19 mouse cellular contexts compared by ENCODE assay signal in genomic region chr8:94392648-94393047, GRCm38 (mm10). TPM values are rescaled to one million over a fixed set of nuclear protein-coding genes. Genes with fewer than 3 reads are reported as not detected.
DNase-seq lines count a peak whose midpoint lies in the region; ATAC-seq and TF ChIP-seq lines count a peak whose summit lies in the region.
"Had no signal": no experiment of that assay in that cellular context is flagged by ENCODE, and none has a peak within 500 bp of the region (broad histone marks: within the 10 kb centered on the region; RNA-seq: fewer than 3 reads in every experiment).

No protein-coding gene starts in this region.

- H3K36me3 ChIP-seq in heart, embryonic 11.5 days (ENCODE audit: control insufficient read depth, insufficient read depth, low read length), result peaks cover 46% of the 10 kb centered on the region
- peaks cover 79% of the 10 kb centered on the region for H3K36me3 ChIP-seq in kidney, embryonic 15.5 days
- H3K36me3 ChIP-seq in MEL (ENCODE audit: control insufficient read depth in 1 of 2, insufficient read depth in 2 of 2, low read length in 2 of 2), result peaks cover 21 to 43% of the 10 kb centered on the region in 2 experiments
- peaks cover 70% of the 10 kb centered on the region for H3K36me3 ChIP-seq in heart, postnatal 0 days (replicated peaks; ENCODE audit: control insufficient read depth, insufficient read depth, low read length)
- H3K36me3 ChIP-seq in hindbrain, embryonic 14.5 days (replicated peaks; ENCODE audit: control insufficient read depth, insufficient read depth), result peaks cover 71% of the 10 kb centered on the region

- WGBS in heart, embryonic 11.5 days (ENCODE audit: insufficient replicate concordance), result 27% methylated on average over 6 of the region's 6 CpGs
- WGBS in kidney, embryonic 15.5 days, result 68% methylated on average over 6 of the region's 6 CpGs
- WGBS in heart, postnatal 0 days, result 22% methylated on average over 6 of the region's 6 CpGs
- WGBS in hindbrain, embryonic 14.5 days, result 84% methylated on average over 6 of the region's 6 CpGs

- peaks cover 18% of the 10 kb centered on the region for H3K79me2 ChIP-seq in MEL (ENCODE audit: control insufficient read depth, insufficient read depth, low read length, poor library complexity)

- no peak for DNase-seq in heart, postnatal 36 days
- DNase-seq in kidney, adult 9 months, result peak; percentile 49
- DNase-seq in MEL (ENCODE audit: low read depth, low spot score), result no peak
- peak; percentile 74 for DNase-seq in heart, postnatal 0 days (ENCODE audit: low spot score)
- DNase-seq in cerebellum, adult 11 months, result no peak
- DNase-seq in hindbrain, embryonic 14.5 days (ENCODE audit: low spot score), result no peak
- DNase-seq: layer of hippocampus, postnatal 36 days; thymus, postnatal 25 days had no signal

- peaks cover 15% of the 10 kb centered on the region; the same call in 1 of the 2 replicates for H3K4me1 ChIP-seq in heart, embryonic 11.5 days (ENCODE audit: control insufficient read depth, insufficient read depth, low read length)
- peaks cover 8% of the 10 kb centered on the region for H3K4me1 ChIP-seq in kidney, embryonic 15.5 days
- H3K4me1 ChIP-seq in MEL (ENCODE audit: control insufficient read depth in 1 of 2, insufficient read depth in 2 of 2, low read length in 2 of 2), result peaks cover 4 to 6% of the 10 kb centered on the region in 2 experiments; a peak in 3 of 4 replicates
- no peaks in the 10 kb centered on the region for H3K4me1 ChIP-seq in heart, postnatal 0 days (ENCODE audit: control insufficient read depth, insufficient read depth)
- H3K4me1 ChIP-seq in hindbrain, embryonic 14.5 days (replicated peaks; ENCODE audit: control insufficient read depth, insufficient read depth, low read length), result peaks cover 9% of the 10 kb centered on the region

- no peaks in the 10 kb centered on the region for H3K9me3 ChIP-seq in heart, embryonic 11.5 days (replicated peaks; ENCODE audit: control insufficient read depth, low read length)
- no peaks in the 10 kb centered on the region for H3K9me3 ChIP-seq in kidney, embryonic 15.5 days (replicated peaks)
- no peaks in the 10 kb centered on the region for H3K9me3 ChIP-seq in MEL (replicated peaks; ENCODE audit: insufficient read depth, low read length)
- H3K9me3 ChIP-seq in heart, postnatal 0 days (replicated peaks; ENCODE audit: control insufficient read depth, low read length), result no peaks in the 10 kb centered on the region
- no peaks in the 10 kb centered on the region for H3K9me3 ChIP-seq in hindbrain, embryonic 14.5 days (ENCODE audit: control insufficient read depth, low read length)
- H3K9me3 ChIP-seq: intestine, embryonic 15.5 days; limb, embryonic 10.5 days; limb, embryonic 15.5 days; neural tube, embryonic 12.5 days had no signal

- ATAC-seq in heart, embryonic 11.5 days (replicated peaks; ENCODE audit: insufficient number of reproducible peaks, low FRiP score, low TSS enrichment), result no peak
- no peak for ATAC-seq in kidney, embryonic 15.5 days (replicated peaks; ENCODE audit: low FRiP score)
- ATAC-seq in heart, postnatal 0 days (ENCODE audit: insufficient read depth, low read depth), result peak; percentile 67
- no peak for ATAC-seq in hindbrain, embryonic 14.5 days (ENCODE audit: low FRiP score)
- ATAC-seq: activated CD4-positive, CD25-positive, alpha-beta regulatory T cell, adult 4 months; forebrain, embryonic 14.5 days; hindbrain, postnatal 0 days; intestine, embryonic 15.5 days; midbrain, embryonic 16.5 days had no signal

- TF ChIP-seq RAD21 in MEL (IDR thresholded peaks at IDR 0.05; ENCODE audit: low read depth, low read length), result no peak

- no peaks in the 10 kb centered on the region for H3K27me3 ChIP-seq in heart, embryonic 11.5 days (ENCODE audit: control insufficient read depth, insufficient read depth, low read length)
- H3K27me3 ChIP-seq in kidney, embryonic 15.5 days, result no peaks in the 10 kb centered on the region
- H3K27me3 ChIP-seq in MEL (ENCODE audit: control insufficient read depth in 1 of 2, insufficient read depth in 2 of 2, low read length in 2 of 2), result no peaks in the 10 kb centered on the region
- H3K27me3 ChIP-seq in heart, postnatal 0 days (ENCODE audit: control insufficient read depth, insufficient read depth, low read length), result no peaks in the 10 kb centered on the region
- H3K27me3 ChIP-seq in hindbrain, embryonic 14.5 days (ENCODE audit: control insufficient read depth, insufficient read depth, low read length), result no peaks in the 10 kb centered on the region
- H3K27me3 ChIP-seq: intestine, embryonic 15.5 days; limb, embryonic 15.5 days; neural tube, embryonic 12.5 days had no signal

- peak overlapping the region; percentile 22; the same call in 1 of the 2 replicates for H3K9ac ChIP-seq in heart, embryonic 11.5 days (ENCODE audit: low read depth, low read length)
- no peak overlapping the region for H3K9ac ChIP-seq in kidney, embryonic 15.5 days
- H3K9ac ChIP-seq in MEL (ENCODE audit: control insufficient read depth, low read depth, low read length, poor library complexity, severe bottlenecking), result no peak overlapping the region
- no peak overlapping the region for H3K9ac ChIP-seq in heart, postnatal 0 days (replicated peaks; ENCODE audit: low read depth, low read length)
- no peak overlapping the region for H3K9ac ChIP-seq in hindbrain, embryonic 14.5 days
- H3K9ac ChIP-seq: intestine, embryonic 15.5 days; limb, embryonic 15.5 days; neural tube, embryonic 12.5 days had no signal

- H3K4me2 ChIP-seq in heart, embryonic 11.5 days, result no peak overlapping the region
- no peak overlapping the region for H3K4me2 ChIP-seq in kidney, embryonic 15.5 days
- no peak overlapping the region for H3K4me2 ChIP-seq in heart, postnatal 0 days (ENCODE audit: low read depth, low read length)
- no peak overlapping the region for H3K4me2 ChIP-seq in hindbrain, embryonic 14.5 days (replicated peaks)
- H3K4me2 ChIP-seq: intestine, embryonic 15.5 days; limb, embryonic 15.5 days; midbrain, embryonic 11.5 days; neural tube, embryonic 12.5 days had no signal

- TF ChIP-seq POLR2A in MEL (IDR thresholded peaks at IDR 0.05; ENCODE audit: control insufficient read depth in 1 of 2, insufficient read depth in 1 of 2, low read depth in 1 of 2, low read length in 2 of 2, poor library complexity in 1 of 2), result no peak

- TF ChIP-seq EP300 in MEL (IDR thresholded peaks at IDR 0.05; ENCODE audit: low read depth in 1 of 2, low read length in 2 of 2), result no peak
- TF ChIP-seq EP300 in heart, postnatal 0 days (IDR thresholded peaks at IDR 0.05; ENCODE audit: low read depth), result no peak

- intact Hi-C loops in heart, postnatal 36 days (cut with DNase I), result no loop called here

- H3K4me3 ChIP-seq in heart, embryonic 11.5 days (ENCODE audit: low read depth, low read length), result no peak overlapping the region
- H3K4me3 ChIP-seq in kidney, embryonic 15.5 days (replicated peaks), result no peak overlapping the region
- no peak overlapping the region for H3K4me3 ChIP-seq in MEL (ENCODE audit: control insufficient read depth in 1 of 2, insufficient read depth in 1 of 2, low read depth in 2 of 2, low read length in 2 of 2)
- no peak overlapping the region for H3K4me3 ChIP-seq in heart, postnatal 0 days (ENCODE audit: low read depth, low read length)
- no peak overlapping the region for H3K4me3 ChIP-seq in hindbrain, embryonic 14.5 days (replicated peaks; ENCODE audit: low read length)
- H3K4me3 ChIP-seq: intestine, embryonic 15.5 days; limb, embryonic 10.5 days; limb, embryonic 15.5 days; neural tube, embryonic 12.5 days had no signal

- TF ChIP-seq CTCF in MEL (IDR thresholded peaks at IDR 0.05 in 2 of 3, conservative IDR thresholded peaks at IDR 0.05 in 1 of 3; ENCODE audit: control insufficient read depth in 1 of 3, insufficient read depth in 1 of 3, low read depth in 2 of 3, low read length in 3 of 3, poor library complexity in 1 of 3, severe bottlenecking in 1 of 3), result no peak
- no peak for TF ChIP-seq CTCF in heart, postnatal 0 days (IDR thresholded peaks at IDR 0.05; ENCODE audit: low read depth)

- H3K27ac ChIP-seq in heart, embryonic 11.5 days (ENCODE audit: low read depth, low read length), result 0 out of 2 replicates have a peak overlapping the region, but pooled peaks have one; percentile 50
- no peak overlapping the region for H3K27ac ChIP-seq in kidney, embryonic 15.5 days
- no peak overlapping the region for H3K27ac ChIP-seq in MEL (ENCODE audit: control insufficient read depth, low read depth, low read length)
- H3K27ac ChIP-seq in heart, postnatal 0 days (ENCODE audit: low read depth), result peak overlapping the region; percentile 53
- no peak overlapping the region for H3K27ac ChIP-seq in hindbrain, embryonic 14.5 days
- H3K27ac ChIP-seq: hindbrain, postnatal 0 days; intestine, embryonic 15.5 days; limb, embryonic 10.5 days; limb, embryonic 15.5 days; neural tube, embryonic 12.5 days had no signal

TF ChIP-seq in MEL, 35 proteins besides CTCF, POLR2A, EP300 and RAD21:
- no peak for TF ChIP-seq ETS1 (IDR thresholded peaks at IDR 0.05; ENCODE audit: low read depth, low read length)
- TF ChIP-seq SIN3A (IDR thresholded peaks at IDR 0.05; ENCODE audit: low read length), result 0 out of 2 replicates have a peak, but pooled peaks have one; percentile 23
TF ChIP-seq in MEL: peak in this region for 1.

RNA-seq across cellular contexts. Expression of gene Herpud1, which starts 6.4 kb away (rescaled TPM):
- polyA plus RNA-seq in heart, embryonic 11.5 days (2014; fragmentation: Nextera tagmentation; extraction: Ambion mirVana), result 80.5 and 84.1 TPM in 2 replicates
- 100 to 1,000 TPM; 281 to 377 TPM for total RNA-seq in heart, postnatal 36 days (2021)
- 66.7 and 70.0 TPM in 2 replicates for polyA plus RNA-seq in kidney, embryonic 15.5 days (2015; fragmentation: Nextera tagmentation; extraction: Ambion mirVana)
- total RNA-seq in MEL (2012; rRNA removed), result 66.9 and 90.6 TPM in 2 replicates
- polyA plus RNA-seq in MEL (2012; ENCODE audit: insufficient read depth in 1 of 2, insufficient read length in 2 of 2, low read depth in 1 of 2, low replicate concordance in 2 of 2, missing spikeins in 1 of 2), result 10 to 100 TPM in 1 of 2 experiments, not detected in 1; 66.1 TPM
- 177 and 179 TPM in 2 replicates for total RNA-seq in heart, postnatal 0 days (2014; rRNA removed; ENCODE audit: low replicate concordance)
- 131 and 159 TPM in 2 replicates for polyA plus RNA-seq in heart, postnatal 0 days (2015; fragmentation: Nextera tagmentation; extraction: Ambion mirVana)
- 66.6 and 79.8 TPM in 2 replicates for polyA plus RNA-seq in hindbrain, embryonic 14.5 days (2014; fragmentation: Nextera tagmentation; extraction: Ambion mirVana)

RNA-seq across cellular contexts. Expression of gene Nlrc5, which starts 41.5 kb away (rescaled TPM):
- 0.13 TPM in 1 of 2 replicates, not detected in the other for polyA plus RNA-seq in heart, embryonic 11.5 days (2014; fragmentation: Nextera tagmentation; extraction: Ambion mirVana)
- total RNA-seq in heart, postnatal 36 days (2021), result 1 to 10 TPM; 1.2 to 2.0 TPM
- 0.22 and 0.27 TPM in 2 replicates for polyA plus RNA-seq in kidney, embryonic 15.5 days (2015; fragmentation: Nextera tagmentation; extraction: Ambion mirVana)
- 0.03 TPM in 1 of 2 replicates, not detected in the other for total RNA-seq in MEL (2012; rRNA removed)
- under 1 TPM in 1 of 2 experiments, not detected in 1; 0.03 TPM for polyA plus RNA-seq in MEL (2012; ENCODE audit: insufficient read depth in 1 of 2, insufficient read length in 2 of 2, low read depth in 1 of 2, low replicate concordance in 2 of 2, missing spikeins in 1 of 2)
- total RNA-seq in heart, postnatal 0 days (2014; rRNA removed; ENCODE audit: low replicate concordance), result 3.1 and 3.5 TPM in 2 replicates
- 0.11 and 0.51 TPM in 2 replicates for polyA plus RNA-seq in heart, postnatal 0 days (2015; fragmentation: Nextera tagmentation; extraction: Ambion mirVana)
- polyA plus RNA-seq in hindbrain, embryonic 14.5 days (2014; fragmentation: Nextera tagmentation; extraction: Ambion mirVana), result 0.22 and 0.31 TPM in 2 replicates
- polyA plus RNA-seq: limb, embryonic 10.5 days; midbrain, embryonic 11.5 days had no signal

Comparison
In these comparisons a context has a peak if more than half of its experiments do, and no peak if none do; other contexts are left out.
1. DNase-seq: peak in kidney, adult 9 months (single experiment) and heart, postnatal 0 days (single experiment); none in heart, postnatal 36 days (0 of 2), MEL (single experiment), cerebellum, adult 11 months (single experiment) and hindbrain, embryonic 14.5 days (single experiment).
2. H3K27ac ChIP-seq: peak in heart, embryonic 11.5 days (single experiment) and heart, postnatal 0 days (single experiment); none in kidney, embryonic 15.5 days (single experiment), MEL (single experiment) and hindbrain, embryonic 14.5 days (single experiment).